Mouse (Mus musculus): ENCODE measurements at regions not wholly inside any gene's neighbourhood (a gene's known extent, or its start where the extent isn't known, plus 50 kb on each side); places are given as distances from the start of the nearest gene placed in this dataset.
A peak's percentile ranks its signal among the peaks of the same experiment; 100 is the strongest.

DNA sequence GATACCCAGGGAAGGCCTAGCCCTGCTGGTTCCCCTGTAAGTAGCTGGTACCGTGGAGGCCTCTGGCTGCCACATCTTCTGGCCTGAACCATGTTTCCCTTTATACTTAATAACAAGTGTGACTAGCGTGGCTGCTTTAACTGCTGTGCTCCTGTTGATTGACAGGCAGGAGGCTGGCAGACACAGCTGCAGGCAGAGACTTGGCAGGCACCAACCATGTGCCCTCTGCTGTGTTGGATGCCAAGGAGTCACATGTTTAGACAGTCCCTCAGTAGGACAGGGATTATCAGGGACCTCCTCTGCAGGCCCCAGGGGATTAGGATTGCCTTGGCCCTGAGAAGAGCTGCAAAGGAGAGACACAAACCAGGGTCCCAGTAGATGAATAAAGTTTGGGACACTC, 53.6 kb upstream of the Plet1 start:
- no peak for DNase-seq (ENCODE audit: low spot score)
- 84% methylated on average over 2 of the region's 2 CpGs for WGBS
- Histone ChIP-seq H3K4me2 (ENCODE audit: low read depth, low read length, severe bottlenecking) (no peak overlapping the region), H3K4me1 (replicated peaks; ENCODE audit: control insufficient read depth, insufficient read depth, low read length) (peaks cover 2% of the 10 kb centered on the region; the same call in 1 of the 2 replicates), H3K4me3 (ENCODE audit: low read depth, low read length) (no peak overlapping the region), H3K27me3 (ENCODE audit: control insufficient read depth, insufficient read depth, low read length) (no peaks in the 10 kb centered on the region), H3K9ac (ENCODE audit: low read length) (no peak overlapping the region), H3K9me3 (ENCODE audit: control insufficient read depth, low read length) (no peaks in the 10 kb centered on the region), H3K27ac (ENCODE audit: low read depth, low read length) (no peak overlapping the region), H3K36me3 (ENCODE audit: control insufficient read depth, insufficient read depth, low read length) (no peaks in the 10 kb centered on the region)
- no peak for ATAC-seq (replicated peaks; ENCODE audit: low FRiP score)

GRCm38 (mm10) chr9:50443708-50444463, 50.4 kb upstream of the Plet1 start:
- no peaks in the 10 kb centered on the region for H3K36me3 ChIP-seq (ENCODE audit: control insufficient read depth, insufficient read depth, low read length)
- H3K9me3 ChIP-seq (ENCODE audit: control insufficient read depth, low read length) = no peaks in the 10 kb centered on the region
- H3K4me3 ChIP-seq (ENCODE audit: low read depth, low read length) = no peak overlapping the region
- WGBS = 59% methylated on average over 23 of the region's 23 CpGs
- H3K4me2 ChIP-seq (ENCODE audit: low read depth, low read length, severe bottlenecking) = no peak overlapping the region
- DNase-seq (ENCODE audit: low spot score) (peak; percentile 69), ATAC-seq (replicated peaks; ENCODE audit: low FRiP score) (no peak)
- no peaks in the 10 kb centered on the region for H3K27me3 ChIP-seq (ENCODE audit: control insufficient read depth, insufficient read depth, low read length)
- H3K9ac ChIP-seq (ENCODE audit: low read length) = no peak overlapping the region
- no peak overlapping the region for H3K27ac ChIP-seq (ENCODE audit: low read depth, low read length)
- no peaks in the 10 kb centered on the region for H3K4me1 ChIP-seq (replicated peaks; ENCODE audit: control insufficient read depth, insufficient read depth, low read length)

Measured in forebrain, embryonic 11.5 days (tissue).